Mouse (Mus musculus) midbrain, postnatal 0 days (tissue): ENCODE data around the gene Ubtf. TPM values are rescaled to one million over a fixed set of nuclear protein-coding genes. Genes with fewer than 3 reads are reported as not detected.

Experiments
- ATAC-seq: fragments of 200-750 bp; cut with Nextera tagmentation; 2 replicates; pipeline ENCODE4 v1.8.0; 2017; ENCODE audit warnings: moderate number of reproducible peaks, mild to moderate bottlenecking, moderate TSS enrichment, moderate library complexity; ENCODE audit not compliant: low FRiP score
- DNase-seq: peaks from one replicate; pipeline ENCODE4 v3.0.0-alpha.2; 2015; ENCODE audit warnings: low spot score
- H3K27ac ChIP-seq: fragments of 300-500 bp; sonication (generic); 2 replicates; pipeline ENCODE4 v1.5.1; 2014; ENCODE audit warnings: low read depth, mild to moderate bottlenecking, low read length, mixed read lengths
- H3K27me3 ChIP-seq: fragments of 300-500 bp; sonication (generic); 2 replicates; pipeline ENCODE4 v1.6.1; 2014; ENCODE audit warnings: low read length, control low read depth, mixed read lengths; ENCODE audit not compliant: insufficient read depth
- H3K36me3 ChIP-seq: fragments of 300-500 bp; sonication (generic); 2 replicates; pipeline ENCODE4 v1.6.1; 2014; ENCODE audit warnings: low read length, control low read depth, mixed read lengths; ENCODE audit not compliant: insufficient read depth
- H3K4me1 ChIP-seq: fragments of 300-500 bp; sonication (generic); 2 replicates; pipeline ENCODE4 v1.6.1; 2014; ENCODE audit warnings: mild to moderate bottlenecking, control low read depth, antibody characterized with exemption, low read length, mixed read lengths; ENCODE audit not compliant: insufficient read depth
- H3K4me2 ChIP-seq: fragments of 300-500 bp; sonication (generic); 2 replicates; pipeline ENCODE4 v1.6.1; 2014; ENCODE audit warnings: low read depth, mild to moderate bottlenecking, low read length, mixed read lengths; ENCODE audit not compliant: poor library complexity, severe bottlenecking
- H3K4me3 ChIP-seq: fragments of 300-500 bp; sonication (generic); 2 replicates; pipeline ENCODE4 v1.5.1; 2014; ENCODE audit warnings: low read depth, mild to moderate bottlenecking, low read length, moderate library complexity
- H3K9ac ChIP-seq: fragments of 300-500 bp; sonication (generic); replicated peaks from 2 replicates; pipeline ENCODE4 v1.6.1; 2014; ENCODE audit warnings: mild to moderate bottlenecking, low read length, moderate library complexity, mixed read lengths; ENCODE audit not compliant: poor library complexity, severe bottlenecking
- H3K9me3 ChIP-seq: fragments of 300-500 bp; sonication (generic); 2 replicates; pipeline ENCODE4 v1.6.1; 2016; ENCODE audit warnings: low read length, control low read depth
- CTCF ChIP-seq: IDR thresholded peaks from 2 replicates; pipeline ENCODE4 v1.5.1; 2016; ENCODE audit warnings: antibody characterized with exemption, mild to moderate bottlenecking
- WGBS: fragments of 180-500 bp; shearing (Covaris S2); extraction: QIAGEN DNeasy Blood & Tissue Kit; methylation state at CpG from one replicate; pipeline ENCODE4 v1.1.7; 2014; 5-methylcytosine and 5-hydroxymethylcytosine counted together
- polyA plus RNA-seq: library from polyadenylated mRNA; unstranded; fragments of >200 nt; fragmentation: Nextera tagmentation; extraction: Ambion mirVana; gene quantifications from 2 replicates; pipeline ENCODE4 v1.2.1, GENCODE M21; 2015
- total RNA-seq: library from RNA; depleted of rRNA; stranded (reverse); fragments of >200 nt; gene quantifications from 2 replicates; pipeline ENCODE4 v1.2.3, GENCODE M21; 2014

The Ubtf gene
- total and polyA plus RNA-seq, 2 experiments from 2014 or later: 64.3 TPM

DNA sequence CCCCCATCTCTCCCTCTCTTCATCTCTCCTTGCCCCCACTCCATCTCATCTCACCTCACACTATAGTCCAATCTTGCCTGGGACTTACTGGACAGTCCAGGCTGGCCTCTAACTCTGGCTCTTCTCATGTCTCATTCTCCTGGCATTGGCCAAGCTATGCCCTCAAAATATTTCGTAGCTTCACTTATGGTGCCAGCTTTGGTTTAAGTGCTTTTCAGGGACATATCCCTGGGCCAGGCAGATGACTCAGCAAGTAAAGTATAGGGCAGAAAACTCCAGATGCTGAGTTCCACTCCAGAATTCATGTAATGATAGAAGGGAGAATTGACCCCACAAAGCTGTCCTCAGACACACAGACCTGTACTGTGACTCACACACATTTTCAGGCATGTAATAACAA is 16.6 kb upstream of the Ubtf start:
- no peak overlapping the region for H3K27ac ChIP-seq
- no peaks in the 10 kb centered on the region for H3K27me3 ChIP-seq
- WGBS: 83% methylated on average over 1 of the region's 1 CpGs
- H3K9me3 ChIP-seq: no peaks in the 10 kb centered on the region
- DNase-seq (no peak), ATAC-seq (no peak)
- TF ChIP-seq CTCF: no peak
- H3K4me2 ChIP-seq: no peak overlapping the region
- H3K9ac ChIP-seq: no peak overlapping the region
- no peaks in the 10 kb centered on the region for H3K36me3 ChIP-seq
- no peak overlapping the region for H3K4me3 ChIP-seq
- H3K4me1 ChIP-seq: no peaks in the 10 kb centered on the region; the same call in 1 of the 2 replicates

DNA sequence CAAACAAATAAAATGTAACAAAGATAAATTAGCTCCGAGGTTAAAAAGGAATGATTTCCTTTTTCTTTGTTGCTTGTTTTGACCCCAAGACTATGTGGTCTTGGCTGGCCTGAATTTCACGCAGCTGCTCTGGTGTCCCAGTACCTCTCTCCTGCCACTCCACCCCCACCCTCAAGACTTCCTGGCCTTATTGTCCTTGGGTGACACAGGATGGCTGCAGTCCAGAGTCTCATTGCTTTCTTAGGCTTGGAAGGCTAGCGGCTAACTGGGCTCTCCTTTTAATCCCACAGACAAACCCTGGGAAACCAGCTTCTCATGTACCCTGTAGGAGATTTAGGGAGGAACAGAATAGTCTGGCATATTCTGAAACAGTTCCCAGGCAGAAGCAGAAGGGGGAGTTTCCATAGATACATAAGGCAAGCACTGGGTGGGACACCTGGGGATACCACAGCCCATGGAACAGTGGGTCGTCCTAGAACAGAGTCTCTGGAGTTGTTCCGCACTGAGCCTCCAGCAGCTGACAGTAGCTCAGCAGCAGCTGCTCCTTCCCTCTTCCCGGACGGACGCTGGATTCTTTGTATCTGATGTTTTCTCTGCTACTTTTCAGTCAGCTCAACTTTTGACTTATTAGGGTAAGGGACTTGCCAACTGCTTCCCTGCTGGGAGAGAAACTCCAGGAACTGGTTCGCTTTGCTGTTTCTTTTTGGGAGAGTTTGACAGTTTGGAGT is 15.6 kb upstream of the Ubtf start:
- H3K4me2 ChIP-seq: no peak overlapping the region
- no peak overlapping the region for H3K27ac ChIP-seq
- H3K9ac ChIP-seq: no peak overlapping the region
- 27% methylated on average over 9 of the region's 9 CpGs for WGBS
- no peak for TF ChIP-seq CTCF
- H3K4me3 ChIP-seq: no peak overlapping the region
- ATAC-seq (no peak), DNase-seq (peak; percentile 55)
- no peaks in the 10 kb centered on the region; the same call in 1 of the 2 replicates for H3K4me1 ChIP-seq
- no peaks in the 10 kb centered on the region for H3K27me3 ChIP-seq
- H3K36me3 ChIP-seq: no peaks in the 10 kb centered on the region
- no peaks in the 10 kb centered on the region for H3K9me3 ChIP-seq

DNA sequence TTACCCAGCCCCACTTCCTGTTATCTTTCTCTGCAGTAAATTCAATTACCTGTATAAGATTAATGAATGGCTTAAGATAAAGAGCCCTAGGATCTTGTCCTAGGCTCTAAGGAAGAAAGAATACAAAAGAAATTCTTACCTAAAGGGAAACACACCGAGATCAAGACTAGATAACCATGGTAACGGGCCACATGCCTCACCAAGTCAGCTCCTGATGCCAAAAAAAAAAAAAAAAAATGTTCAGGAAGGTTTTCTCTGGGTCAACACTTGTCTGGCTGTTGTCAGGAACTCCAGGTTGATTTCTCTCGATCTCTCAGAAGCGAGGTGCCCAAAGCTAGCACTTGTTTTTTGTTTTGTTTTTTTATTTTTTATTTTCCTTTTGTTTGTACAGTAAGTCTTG is 14.5 kb upstream of the Ubtf start:
- DNase-seq (no peak), ATAC-seq (no peak)
- no peaks in the 10 kb centered on the region for H3K9me3 ChIP-seq
- WGBS: 46% methylated on average over 4 of the region's 4 CpGs
- no peak for TF ChIP-seq CTCF
- H3K9ac ChIP-seq: no peak overlapping the region
- no peak overlapping the region for H3K27ac ChIP-seq
- H3K4me1 ChIP-seq: no peaks in the 10 kb centered on the region; the same call in 1 of the 2 replicates
- H3K27me3 ChIP-seq: no peaks in the 10 kb centered on the region
- H3K36me3 ChIP-seq: no peaks in the 10 kb centered on the region
- no peak overlapping the region for H3K4me2 ChIP-seq
- no peak overlapping the region for H3K4me3 ChIP-seq

DNA sequence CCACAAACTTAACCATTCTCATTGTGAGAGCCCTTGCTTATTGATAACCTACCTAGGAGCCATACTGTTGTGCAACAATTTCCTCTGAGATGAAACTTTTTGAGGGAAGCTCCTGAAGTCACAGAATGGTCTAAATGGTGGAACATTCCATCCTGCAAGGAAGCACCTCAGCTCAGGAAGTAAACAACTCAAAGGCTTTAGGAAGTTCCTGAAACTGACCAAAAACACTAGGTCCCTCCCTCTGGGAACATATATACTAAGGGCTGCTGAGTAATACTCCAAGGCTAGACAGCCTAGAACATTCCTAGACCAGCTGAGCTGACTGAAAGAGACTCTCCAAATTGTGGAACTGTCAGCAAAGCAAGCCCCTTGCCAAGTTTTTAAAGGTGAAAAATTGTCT is 13.5 kb upstream of the Ubtf start:
- TF ChIP-seq CTCF: no peak
- ATAC-seq: no peak

DNA sequence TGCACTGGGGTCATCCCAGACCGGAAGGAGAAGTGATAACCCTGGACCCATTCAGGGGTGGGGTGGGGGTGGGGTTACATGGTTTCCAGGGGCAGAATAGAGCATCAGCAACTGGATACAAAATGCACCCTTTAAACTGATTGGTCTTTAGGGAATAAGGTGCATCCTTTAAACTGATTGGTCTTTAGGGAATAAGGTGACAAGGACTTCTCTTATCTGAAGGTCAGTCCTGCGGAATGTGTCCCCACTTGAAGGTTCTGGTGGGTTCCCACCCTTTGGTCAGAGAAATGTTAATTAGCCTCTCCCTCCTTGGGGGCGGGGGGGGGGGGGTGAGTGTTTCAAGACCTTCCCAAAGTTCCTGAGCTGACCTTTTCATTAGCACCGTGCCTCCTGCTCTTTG is 12.3 kb upstream of the Ubtf start:
- no peak overlapping the region for H3K4me2 ChIP-seq
- H3K4me1 ChIP-seq: no peaks in the 10 kb centered on the region; the same call in 1 of the 2 replicates
- H3K36me3 ChIP-seq: no peaks in the 10 kb centered on the region
- WGBS: 55% methylated on average over 4 of the region's 4 CpGs
- no peak overlapping the region for H3K9ac ChIP-seq
- no peak overlapping the region for H3K27ac ChIP-seq
- no peaks in the 10 kb centered on the region for H3K27me3 ChIP-seq
- H3K4me3 ChIP-seq: no peak overlapping the region
- H3K9me3 ChIP-seq: no peaks in the 10 kb centered on the region
- no peak for TF ChIP-seq CTCF
- DNase-seq: no peak
- no peak for ATAC-seq

More for the DNA sequence above, 13.5 kb upstream of the Ubtf start:
- no peaks in the 10 kb centered on the region for H3K27me3 ChIP-seq
- no peak for DNase-seq
- no peak overlapping the region for H3K4me2 ChIP-seq
- H3K4me3 ChIP-seq: no peak overlapping the region
- no peaks in the 10 kb centered on the region for H3K36me3 ChIP-seq
- H3K9me3 ChIP-seq: no peaks in the 10 kb centered on the region
- no peak overlapping the region for H3K27ac ChIP-seq
- no peak overlapping the region for H3K9ac ChIP-seq
- H3K4me1 ChIP-seq: no peaks in the 10 kb centered on the region; the same call in 1 of the 2 replicates

DNA sequence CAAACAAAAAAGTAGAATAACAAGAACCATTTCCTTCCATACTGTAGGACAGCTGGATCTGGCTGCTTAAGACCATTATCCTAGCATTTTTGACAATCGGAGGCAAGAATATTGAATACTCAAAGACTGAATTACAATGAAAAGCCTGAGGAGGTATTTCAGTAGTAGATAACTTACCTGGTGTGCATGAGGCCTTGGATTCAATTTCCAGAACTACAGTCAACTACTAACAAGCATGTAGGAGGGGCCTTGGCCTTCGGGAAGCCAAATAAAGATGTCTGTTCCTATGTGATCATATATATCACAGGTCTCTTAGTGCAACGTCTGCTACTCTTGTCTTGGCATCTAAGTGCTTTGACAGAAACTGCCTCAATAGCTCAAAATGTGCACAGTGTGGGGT is 10.5 kb upstream of the Ubtf start:
- Histone ChIP-seq H3K27me3 (no peaks in the 10 kb centered on the region), H3K4me1 (no peaks in the 10 kb centered on the region; the same call in 1 of the 2 replicates), H3K27ac (no peak overlapping the region), H3K36me3 (no peaks in the 10 kb centered on the region), H3K9ac (no peak overlapping the region), H3K4me3 (no peak overlapping the region), H3K4me2 (no peak overlapping the region), H3K9me3 (no peaks in the 10 kb centered on the region)
- no peak for TF ChIP-seq CTCF
- DNase-seq: no peak
- ATAC-seq: no peak
- WGBS: 78% methylated on average over 3 of the region's 3 CpGs
